Mouse (Mus musculus) neutrophil, adult 5-6 weeks (primary cell): ENCODE measurements around the gene Snap23. TPM values are rescaled to one million over a fixed set of nuclear protein-coding genes. Genes with fewer than 3 reads are reported as not detected.

Experiments used
- ATAC-seq: fragments of 151-379, 151-347 bp; 2 replicates; pipeline ENCODE4 v1.8.0; 2017; ENCODE audit warnings: mild to moderate bottlenecking, moderate TSS enrichment; ENCODE audit not compliant: insufficient number of reproducible peaks, poor library complexity, low FRiP score, severe bottlenecking; ENCODE audit errors: extremely low read depth
- total RNA-seq: library from RNA; stranded (forward); fragments of 200-1000 nt; gene quantifications from 2 replicates; pipeline ENCODE4 v1.2.3, GENCODE M21; 2017

The Snap23 gene
- total RNA-seq, 1 experiment from 2014 or later: 618 TPM

DNA sequence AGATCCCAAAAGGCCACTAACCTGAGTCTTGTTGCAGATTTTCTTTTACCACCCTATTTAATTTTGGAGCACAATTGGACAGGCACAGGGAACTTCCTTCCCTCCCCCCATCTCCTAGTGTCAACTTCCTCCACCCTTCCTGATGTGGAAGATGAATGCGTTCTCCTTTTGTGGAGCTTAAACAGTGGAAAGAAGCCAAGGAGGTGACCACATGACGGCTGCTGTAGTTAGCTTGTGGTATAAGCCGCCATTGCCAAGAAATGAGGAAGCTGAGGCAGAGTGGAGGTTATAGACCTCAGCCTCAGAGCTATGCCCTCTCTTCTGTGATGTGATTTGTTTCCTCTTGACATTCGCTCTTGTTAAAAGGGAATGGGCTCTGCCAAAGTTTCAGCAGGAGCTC is 64.5 kb downstream of the Snap23 start:
- peak; percentile 37; the same call in 1 of the 2 replicates for ATAC-seq

DNA sequence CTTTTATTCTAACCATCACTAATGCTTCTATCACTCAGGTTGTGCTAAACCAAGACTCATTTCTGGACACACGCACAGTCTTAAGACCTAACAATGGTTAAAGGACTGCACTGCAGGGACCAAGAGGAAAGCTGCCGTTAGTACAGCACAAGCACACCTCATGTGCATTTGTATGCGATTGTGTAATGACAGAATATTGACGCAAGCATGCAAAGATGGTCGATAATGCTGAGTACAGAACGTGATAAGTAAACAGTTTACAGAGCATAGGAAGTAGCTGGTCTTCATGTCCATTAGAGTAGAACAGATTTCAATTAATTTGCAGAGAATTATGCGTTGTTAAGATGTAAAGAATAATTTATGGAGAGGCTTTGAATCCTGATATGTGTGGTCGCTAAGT is 73.4 kb downstream of the Snap23 start:
- no peak for ATAC-seq

DNA sequence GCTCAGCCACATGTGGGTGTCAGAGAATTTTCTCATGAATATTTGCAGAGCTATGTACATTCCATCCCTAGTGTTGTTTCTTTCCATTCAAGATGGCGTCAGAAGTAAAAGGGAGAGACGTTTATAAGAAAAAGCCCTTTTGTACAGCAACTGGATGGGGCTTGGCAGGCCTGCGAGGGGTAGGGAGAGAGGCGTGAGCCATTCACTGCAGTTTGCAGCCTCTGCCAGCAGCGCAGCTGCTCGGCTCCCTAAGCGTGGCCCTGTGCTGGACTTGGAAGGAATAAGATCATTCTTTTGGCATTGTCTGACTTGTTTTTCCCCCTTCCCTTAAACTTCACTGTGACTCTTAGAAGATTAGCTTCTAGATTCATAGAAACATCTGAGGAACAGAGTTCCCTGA is 76.4 kb downstream of the Snap23 start:
- no peak for ATAC-seq

DNA sequence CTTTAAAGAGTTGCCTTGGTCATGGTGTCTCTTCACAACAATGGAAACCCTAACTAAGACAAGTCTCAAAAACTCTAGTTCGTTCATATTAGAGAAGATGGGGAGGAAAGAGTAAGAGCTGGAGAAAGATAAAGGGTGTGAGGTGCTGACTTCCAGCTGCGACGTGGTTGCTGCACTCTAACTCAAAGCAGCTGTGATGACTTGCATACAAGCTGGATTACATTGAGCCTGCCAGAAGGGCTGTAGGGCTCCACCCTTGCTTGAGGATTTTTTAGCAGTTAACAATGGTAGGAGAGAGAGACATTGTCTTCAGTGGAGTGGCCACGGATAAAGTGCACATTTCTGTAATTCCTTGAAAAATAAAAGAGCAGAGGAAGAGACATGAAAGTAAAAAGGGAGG is 79.3 kb downstream of the Snap23 start:
- ATAC-seq: no peak

Other genes with a start within 250 kb of the Snap23 start
- gene Vps39, start 214.5 kb upstream of the Snap23 start, total RNA-seq: 52.8 and 54.6 TPM in 2 replicates
- gene Ganc, start 163.8 kb upstream of the Snap23 start, total RNA-seq: 44.0 and 64.7 TPM in 2 replicates
- gene Tmem87a, start 163.6 kb upstream of the Snap23 start, total RNA-seq: 78.5 and 85.5 TPM in 2 replicates
- gene Capn3, start 111.7 kb upstream of the Snap23 start, total RNA-seq: 2.8 and 5.0 TPM in 2 replicates
- gene Zfp106, start 3.8 kb upstream of the Snap23 start, total RNA-seq: 174 and 184 TPM in 2 replicates
- 6.3 and 7.4 TPM in 2 replicates for gene Haus2, start 41.7 kb downstream of the Snap23 start, total RNA-seq
- 23.0 and 29.7 TPM in 2 replicates for gene Lrrc57, start 41.8 kb downstream of the Snap23 start, total RNA-seq
- 6.4 and 6.9 TPM in 2 replicates for gene Stard9, start 61.5 kb downstream of the Snap23 start, total RNA-seq